Mouse (Mus musculus) E14TG2a.4 (cell line): Measurements from ENCODE around the gene Ryr2.

Experiments used
- CTCF ChIP-seq: conservative IDR thresholded peaks from 2 replicates; pipeline ENCODE4 v1.5.1; 2014; ENCODE audit warnings: low read length
- POU5F1 ChIP-seq: IDR thresholded peaks from 2 replicates; pipeline ENCODE4 v1.6.1; 2014; ENCODE audit warnings: low read length, borderline replicate concordance

- TF ChIP-seq POU5F1 (no peak), CTCF (no peak)
These were observed 316.2 kb downstream of the Ryr2 start for GRCm38 (mm10) chr13:11790536-11790935.
